Mouse (Mus musculus) midbrain, embryonic 16.5 days (tissue): ENCODE measurements at regions not wholly inside any gene's neighbourhood (a gene's known extent, or its start where the extent isn't known, plus 50 kb on each side); places are given as distances from the start of the nearest gene placed in this dataset.

Experiments
- ATAC-seq: fragments of 200-750 bp; cut with Nextera tagmentation; 2 replicates; pipeline ENCODE4 v1.8.0; 2017; ENCODE audit warnings: moderate TSS enrichment
- H3K27ac ChIP-seq: fragments of 300-500 bp; sonication (generic); 2 replicates; pipeline ENCODE4 v1.5.1; 2014; ENCODE audit warnings: mild to moderate bottlenecking, low read length, mixed read lengths
- H3K27me3 ChIP-seq: fragments of 300-500 bp; sonication (generic); 2 replicates; pipeline ENCODE4 v1.6.1; 2014; ENCODE audit warnings: low read depth, low read length, mixed read lengths; ENCODE audit not compliant: control insufficient read depth, insufficient read depth
- H3K36me3 ChIP-seq: fragments of 300-500 bp; sonication (generic); 2 replicates; pipeline ENCODE4 v1.6.1; 2014; ENCODE audit warnings: mild to moderate bottlenecking, low read length, moderate library complexity, mixed read lengths; ENCODE audit not compliant: control insufficient read depth, insufficient read depth
- H3K4me1 ChIP-seq: fragments of 300-500 bp; sonication (generic); 2 replicates; pipeline ENCODE4 v1.6.1; 2014; ENCODE audit warnings: mild to moderate bottlenecking, low read length, mixed read lengths; ENCODE audit not compliant: control insufficient read depth, insufficient read depth
- H3K4me2 ChIP-seq: fragments of 300-500 bp; sonication (generic); 2 replicates; pipeline ENCODE4 v1.6.1; 2014; ENCODE audit warnings: mild to moderate bottlenecking, low read length, mixed read lengths
- H3K4me3 ChIP-seq: fragments of 300-500 bp; sonication (generic); 2 replicates; pipeline ENCODE4 v1.5.1; 2014; ENCODE audit warnings: low read depth, mild to moderate bottlenecking, low read length, moderate library complexity, mixed read lengths
- H3K9ac ChIP-seq: fragments of 300-500 bp; sonication (generic); 2 replicates; pipeline ENCODE4 v1.6.1; 2014; ENCODE audit warnings: low read depth, low read length, mixed read lengths
- H3K9me3 ChIP-seq: fragments of 300-500 bp; sonication (generic); replicated peaks from 2 replicates; pipeline ENCODE4 v1.6.1; 2014; ENCODE audit warnings: mild to moderate bottlenecking, low read length, mixed read lengths; ENCODE audit not compliant: control insufficient read depth, poor library complexity, severe bottlenecking
- WGBS: fragments of 180-500 bp; shearing (Covaris S2); extraction: QIAGEN DNeasy Blood & Tissue Kit; methylation state at CpG from one replicate; pipeline ENCODE4 v1.1.7; 2014; 5-methylcytosine and 5-hydroxymethylcytosine counted together

DNA sequence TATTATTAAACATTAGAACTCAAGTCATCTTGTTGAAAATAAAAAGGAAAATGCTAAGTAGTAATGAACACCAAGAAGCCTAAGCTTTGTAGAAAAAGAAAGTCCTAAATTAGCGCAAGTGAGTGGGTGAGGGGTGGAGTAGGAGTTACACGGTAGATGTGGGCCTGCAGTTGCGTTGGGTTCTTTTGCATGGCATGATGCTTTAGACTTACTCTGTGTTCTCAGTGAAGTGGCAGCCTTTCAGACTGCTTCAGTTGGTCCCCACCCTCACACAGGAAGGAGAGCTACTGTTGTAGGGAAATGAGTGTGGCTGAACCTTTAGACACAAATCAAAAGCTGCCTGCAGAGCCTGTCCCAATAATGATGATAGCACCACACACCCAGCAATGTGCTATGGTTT lies 336.9 kb downstream of the Nsun3 start:
- H3K9me3 ChIP-seq: no peaks in the 10 kb centered on the region
- no peaks in the 10 kb centered on the region for H3K27me3 ChIP-seq
- H3K4me1 ChIP-seq: no peaks in the 10 kb centered on the region
- H3K9ac ChIP-seq: no peak overlapping the region
- no peak overlapping the region for H3K4me3 ChIP-seq
- WGBS: 91% methylated on average over 3 of the region's 3 CpGs
- no peak overlapping the region for H3K27ac ChIP-seq
- H3K4me2 ChIP-seq: no peak overlapping the region
- no peaks in the 10 kb centered on the region for H3K36me3 ChIP-seq
- ATAC-seq: no peak

- no peaks in the 10 kb centered on the region for H3K4me1 ChIP-seq
- no peaks in the 10 kb centered on the region for H3K9me3 ChIP-seq
- WGBS: 74% methylated on average over 3 of the region's 3 CpGs
- no peak overlapping the region for H3K9ac ChIP-seq
- ATAC-seq: no peak
- no peak overlapping the region for H3K4me2 ChIP-seq
- H3K4me3 ChIP-seq: no peak overlapping the region
- no peak overlapping the region for H3K27ac ChIP-seq
- no peaks in the 10 kb centered on the region for H3K27me3 ChIP-seq
- H3K36me3 ChIP-seq: no peaks in the 10 kb centered on the region
Measured at GRCm38 (mm10) chr16:62447380-62447779, 339.2 kb downstream of the Nsun3 start.

- Histone ChIP-seq H3K4me1 (no peaks in the 10 kb centered on the region), H3K4me3 (no peak overlapping the region), H3K9ac (no peak overlapping the region), H3K9me3 (no peaks in the 10 kb centered on the region), H3K27me3 (no peaks in the 10 kb centered on the region), H3K36me3 (no peaks in the 10 kb centered on the region), H3K27ac (no peak overlapping the region), H3K4me2 (no peak overlapping the region)
- 84% methylated on average over 4 of the region's 4 CpGs for WGBS
- ATAC-seq: no peak
Measured at GRCm38 (mm10) chr16:62441197-62441596, 345.4 kb downstream of the Nsun3 start.

DNA sequence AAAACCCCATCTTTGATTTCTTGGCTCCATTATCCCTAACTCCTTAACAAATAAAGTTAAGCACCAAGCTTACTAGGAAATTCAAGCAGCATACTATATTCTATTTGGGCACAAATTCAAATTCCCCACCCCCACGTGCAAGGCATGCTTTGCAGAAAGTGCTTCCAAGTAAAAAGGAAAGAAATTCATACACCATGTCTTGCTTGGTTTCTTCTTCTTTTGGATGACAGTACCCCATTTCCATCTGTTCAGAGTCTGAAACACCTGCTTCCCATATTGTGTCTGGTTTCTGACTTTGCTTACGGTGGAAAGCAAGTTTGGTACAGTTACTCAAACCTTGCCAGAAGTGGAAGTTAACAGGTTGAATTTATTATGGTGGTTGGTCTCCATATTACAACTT lies 353.5 kb downstream of the Nsun3 start:
- Histone ChIP-seq H3K36me3 (no peaks in the 10 kb centered on the region), H3K4me2 (no peak overlapping the region), H3K4me3 (no peak overlapping the region), H3K4me1 (no peaks in the 10 kb centered on the region), H3K27me3 (no peaks in the 10 kb centered on the region), H3K27ac (no peak overlapping the region), H3K9ac (no peak overlapping the region), H3K9me3 (no peaks in the 10 kb centered on the region)
- WGBS: 85% methylated on average over 2 of the region's 2 CpGs
- ATAC-seq: no peak

DNA sequence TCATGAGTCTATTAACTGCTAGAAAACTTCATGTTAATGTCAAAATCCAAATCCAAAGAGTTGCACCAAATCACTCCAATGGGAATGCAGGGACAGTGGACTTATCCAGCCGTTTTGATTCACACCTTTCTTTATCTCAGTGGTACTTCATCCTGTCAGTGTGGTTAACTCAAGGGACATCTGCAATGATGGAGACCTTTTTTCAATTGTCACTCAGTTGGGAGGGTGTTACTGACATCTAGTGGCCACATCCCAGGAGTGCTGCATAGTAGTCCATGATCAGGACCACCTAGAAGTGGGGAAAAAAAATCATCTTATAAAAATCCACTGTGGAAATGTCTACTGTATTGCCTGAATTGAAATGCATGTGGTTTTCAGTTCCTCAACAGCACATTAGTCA lies 372.1 kb downstream of the Nsun3 start:
- WGBS: 27% methylated on average over 1 of the region's 1 CpGs
- no peak overlapping the region for H3K4me3 ChIP-seq
- no peak overlapping the region for H3K4me2 ChIP-seq
- no peaks in the 10 kb centered on the region for H3K27me3 ChIP-seq
- H3K9ac ChIP-seq: no peak overlapping the region
- H3K36me3 ChIP-seq: no peaks in the 10 kb centered on the region
- peak; percentile 48; the same call in 1 of the 2 replicates for ATAC-seq
- no peaks in the 10 kb centered on the region for H3K4me1 ChIP-seq
- no peaks in the 10 kb centered on the region for H3K9me3 ChIP-seq
- H3K27ac ChIP-seq: no peak overlapping the region

DNA sequence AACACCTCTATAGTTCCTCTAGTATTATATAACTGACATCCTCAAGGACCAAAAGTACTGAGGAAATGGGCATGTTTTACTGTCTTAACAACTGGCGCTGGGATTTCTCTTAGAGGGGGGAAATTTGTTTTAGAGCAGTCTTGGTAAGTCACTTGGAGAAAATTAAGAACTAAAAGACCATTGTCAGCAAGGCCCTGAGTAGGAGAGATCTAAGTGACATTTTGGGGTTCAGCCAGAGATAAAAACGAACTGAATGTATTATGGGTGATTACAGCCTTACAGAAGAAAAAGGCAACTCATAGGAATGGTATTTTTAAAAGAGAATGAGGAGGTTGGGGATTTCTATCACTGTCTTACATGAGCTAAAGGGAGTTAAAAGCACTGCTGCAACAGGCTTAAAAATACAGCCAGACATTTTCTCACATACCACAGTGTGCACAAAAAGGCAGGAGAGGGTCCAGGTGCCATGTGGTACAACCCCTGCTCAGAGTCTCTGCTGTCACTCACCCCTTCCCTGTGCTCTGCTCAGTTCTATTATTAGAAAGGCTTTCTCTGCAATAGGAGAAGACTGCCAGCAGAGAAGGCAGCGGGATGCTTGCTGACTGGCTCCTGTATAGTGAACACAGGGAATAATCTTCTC lies 379.0 kb downstream of the Nsun3 start:
- H3K27me3 ChIP-seq: no peaks in the 10 kb centered on the region
- peak; percentile 79 for ATAC-seq
- H3K4me3 ChIP-seq: no peak overlapping the region
- H3K4me2 ChIP-seq: no peak overlapping the region
- H3K4me1 ChIP-seq: peaks cover 5% of the 10 kb centered on the region; the same call in 1 of the 2 replicates
- no peak overlapping the region for H3K27ac ChIP-seq
- H3K36me3 ChIP-seq: no peaks in the 10 kb centered on the region
- no peaks in the 10 kb centered on the region for H3K9me3 ChIP-seq
- H3K9ac ChIP-seq: no peak overlapping the region
- 58% methylated on average over 3 of the region's 3 CpGs for WGBS

- Histone ChIP-seq H3K9ac (no peak overlapping the region), H3K4me1 (peaks cover 5% of the 10 kb centered on the region; the same call in 1 of the 2 replicates), H3K4me3 (no peak overlapping the region), H3K27me3 (no peaks in the 10 kb centered on the region), H3K4me2 (no peak overlapping the region), H3K27ac (no peak overlapping the region), H3K9me3 (no peaks in the 10 kb centered on the region), H3K36me3 (no peaks in the 10 kb centered on the region)
- ATAC-seq: no peak
- 75% methylated on average over 2 of the region's 2 CpGs for WGBS
Measured at GRCm38 (mm10) chr16:62406458-62406857, 380.2 kb downstream of the Nsun3 start.

- no peak overlapping the region for H3K27ac ChIP-seq
- H3K9me3 ChIP-seq: no peaks in the 10 kb centered on the region
- no peak overlapping the region for H3K4me3 ChIP-seq
- H3K36me3 ChIP-seq: no peaks in the 10 kb centered on the region
- peaks cover 3% of the 10 kb centered on the region; the same call in 1 of the 2 replicates for H3K4me1 ChIP-seq
- ATAC-seq: no peak
- no peak overlapping the region for H3K4me2 ChIP-seq
- H3K9ac ChIP-seq: no peak overlapping the region
- H3K27me3 ChIP-seq: no peaks in the 10 kb centered on the region
Measured at GRCm38 (mm10) chr16:62357279-62357678, 429.3 kb downstream of the Nsun3 start.

DNA sequence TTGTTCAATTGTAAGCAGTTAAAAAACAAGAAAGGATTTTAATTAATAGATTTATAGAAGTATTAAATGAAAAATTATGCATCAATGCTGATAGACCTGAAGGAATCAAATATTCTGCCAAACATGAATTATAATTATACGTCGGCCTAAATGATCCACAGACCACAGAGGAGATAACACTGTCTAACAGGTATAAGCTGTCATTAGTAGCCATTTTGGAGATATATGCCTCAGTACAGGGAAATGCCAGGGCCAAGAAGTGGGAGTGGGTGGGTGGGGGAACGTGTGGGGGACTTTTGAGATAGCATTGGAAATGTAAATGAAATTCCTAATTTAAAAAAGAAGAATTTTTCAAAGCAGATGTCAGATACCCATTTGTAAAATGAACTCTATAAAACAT lies 430.3 kb downstream of the Nsun3 start:
- H3K27me3 ChIP-seq: no peaks in the 10 kb centered on the region
- peak overlapping the region; percentile 1; the same call in 1 of the 2 replicates for H3K9ac ChIP-seq
- no peaks in the 10 kb centered on the region for H3K9me3 ChIP-seq
- H3K4me3 ChIP-seq: no peak overlapping the region
- H3K36me3 ChIP-seq: no peaks in the 10 kb centered on the region
- H3K4me1 ChIP-seq: peaks cover 3% of the 10 kb centered on the region; the same call in 1 of the 2 replicates
- peak; percentile 85 for ATAC-seq
- peak overlapping the region; percentile 51; the same call in 1 of the 2 replicates for H3K27ac ChIP-seq
- peak overlapping the region; percentile 26 for H3K4me2 ChIP-seq
- whole genome bisulfite sequencing: 74% methylated on average over 3 of the region's 3 CpGs
